Mouse (Mus musculus): ENCODE measurements around the gene Ch25h. TPM values are rescaled to one million over a fixed set of nuclear protein-coding genes. Genes with fewer than 3 reads are reported as not detected.

The Ch25h gene
- total RNA-seq, 2 experiments from 2014 or later = 0.25 TPM; not detected in 1

DNA sequence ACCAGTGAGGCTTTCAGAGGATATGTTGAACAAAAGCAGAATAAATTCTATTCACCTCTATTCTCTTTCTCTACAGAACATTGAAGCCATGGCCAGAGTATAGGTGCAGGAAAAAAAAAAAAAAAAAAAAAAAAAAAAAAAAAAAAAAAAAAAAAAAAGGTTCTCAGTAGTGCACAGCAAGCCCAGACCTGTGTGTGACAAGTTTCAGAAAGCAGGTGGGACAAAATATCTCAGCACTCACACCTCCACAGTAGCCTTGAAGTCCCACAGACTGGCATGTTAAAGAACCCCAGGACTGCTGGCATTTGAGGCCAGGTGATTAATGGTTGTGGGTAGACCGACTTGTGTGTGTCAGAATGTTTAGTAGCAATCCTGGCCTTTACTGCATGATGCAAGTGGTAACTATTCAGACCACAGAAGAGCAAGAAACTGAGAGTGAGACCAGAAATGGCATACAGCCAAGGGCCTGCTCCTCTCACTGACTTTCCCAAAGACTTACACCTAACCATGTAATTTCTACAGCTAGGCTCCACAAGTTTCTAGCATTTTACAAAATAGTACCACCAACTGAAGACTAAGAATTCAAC lies 24.1 kb downstream of the Ch25h start:
- TF ChIP-seq CTCF (conservative IDR thresholded peaks at IDR 0.05) = no peak
- DNase-seq (ENCODE audit: low spot score in 2 of 2) = no peak
- H3K4me3 ChIP-seq = no peak overlapping the region
- H3K27ac ChIP-seq = no peak overlapping the region

DNA sequence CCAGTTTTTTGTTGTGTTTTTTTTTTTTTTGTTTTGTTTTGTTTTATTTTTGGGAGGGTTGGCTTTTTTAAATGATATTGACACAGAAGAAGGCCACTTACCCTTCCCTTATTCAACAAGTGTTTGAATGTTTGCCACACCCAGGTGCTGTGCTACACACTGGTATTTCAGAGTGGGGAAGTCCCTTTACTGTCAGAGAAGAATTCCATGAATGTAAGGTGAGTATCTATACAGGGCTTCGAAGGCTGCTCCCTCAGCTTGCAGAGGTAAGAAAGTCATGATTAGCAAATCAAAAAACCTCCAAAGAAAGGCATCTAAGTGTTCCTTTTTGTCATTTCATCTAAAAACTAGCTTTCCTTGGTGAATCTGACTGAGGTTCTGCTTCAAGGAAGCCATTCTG lies 26.1 kb downstream of the Ch25h start:
- Histone ChIP-seq H3K27ac (no peak overlapping the region), H3K4me3 (no peak overlapping the region)
- no peak for TF ChIP-seq CTCF (conservative IDR thresholded peaks at IDR 0.05)
- DNase-seq (ENCODE audit: low spot score in 2 of 2) = no peak

DNA sequence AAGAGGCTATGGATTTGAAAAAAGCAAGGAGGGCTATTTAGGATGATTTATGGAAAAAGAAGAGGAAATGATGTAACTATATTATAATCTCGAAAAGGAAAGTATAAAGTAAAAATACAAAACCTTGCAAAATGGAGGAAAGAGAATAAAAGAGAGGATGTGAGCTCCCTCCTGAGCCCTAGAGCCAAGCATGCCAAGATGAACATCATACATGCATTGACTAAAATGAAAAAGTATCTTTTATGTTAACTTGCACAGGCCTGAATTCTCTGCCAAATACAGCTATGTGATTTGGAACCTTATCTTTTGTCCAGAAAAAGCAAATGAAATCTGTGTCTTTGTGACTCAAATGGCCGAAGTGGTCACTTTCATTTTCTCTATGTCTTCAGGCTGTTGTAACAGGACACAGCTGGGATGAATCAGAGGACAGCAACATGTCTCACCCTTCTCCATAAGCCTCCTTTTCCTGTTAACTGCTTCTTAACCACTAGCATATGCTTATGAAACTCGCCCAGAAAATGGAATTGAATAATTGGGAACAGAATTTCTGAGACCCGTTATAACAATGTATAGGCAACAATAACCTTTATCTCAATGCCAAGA lies 29.5 kb downstream of the Ch25h start:
- no peak for DNase-seq (ENCODE audit: low spot score in 2 of 2)
- TF ChIP-seq CTCF (conservative IDR thresholded peaks at IDR 0.05) = no peak
- Histone ChIP-seq H3K4me3 (no peak overlapping the region), H3K27ac (no peak overlapping the region)

DNA sequence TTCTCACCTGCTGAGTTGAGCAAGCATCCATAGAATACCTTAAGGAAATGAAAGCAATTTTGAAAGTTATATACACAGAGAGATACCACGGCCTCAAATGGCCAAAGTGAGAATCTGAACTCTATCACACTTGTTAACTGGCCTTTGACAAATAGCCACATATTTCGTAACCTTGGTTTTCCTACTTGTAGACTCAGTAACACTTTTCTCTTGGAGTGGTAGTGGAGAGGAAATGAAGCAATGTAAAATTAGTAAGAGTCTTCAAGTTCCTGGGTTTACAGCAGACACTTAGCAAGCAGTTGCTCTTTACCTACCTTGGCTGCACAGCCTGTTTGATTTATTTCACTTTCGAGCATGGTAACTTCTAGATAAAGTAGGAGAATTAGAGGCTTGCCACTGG lies 30.2 kb downstream of the Ch25h start:
- Histone ChIP-seq H3K4me3 (no peak overlapping the region), H3K27ac (no peak overlapping the region)
- no peak for DNase-seq (ENCODE audit: low spot score in 2 of 2)
- TF ChIP-seq CTCF (conservative IDR thresholded peaks at IDR 0.05) = no peak

DNA sequence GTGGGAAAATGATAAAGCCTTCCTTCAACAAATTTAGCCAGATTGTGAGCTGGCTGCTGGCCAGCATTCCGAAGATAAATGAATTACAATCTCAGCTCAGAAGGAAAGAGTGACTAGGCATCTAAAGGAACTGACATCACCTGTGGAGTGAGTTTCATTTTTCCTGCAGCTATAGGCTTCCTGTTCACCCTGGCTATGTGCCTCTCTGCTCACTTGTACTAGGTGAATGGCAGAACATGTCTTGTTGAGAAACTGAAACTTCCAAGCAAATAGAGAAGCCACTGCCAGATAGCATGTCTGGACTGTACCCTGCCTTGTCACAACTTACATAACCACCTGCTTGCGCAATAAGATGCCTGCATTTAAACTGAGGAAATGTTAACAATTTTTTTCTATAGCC lies 33.0 kb downstream of the Ch25h start:
- no peak for DNase-seq (ENCODE audit: low spot score in 2 of 2)
- Histone ChIP-seq H3K4me3 (no peak overlapping the region), H3K27ac (no peak overlapping the region)
- no peak for TF ChIP-seq CTCF (conservative IDR thresholded peaks at IDR 0.05)

DNA sequence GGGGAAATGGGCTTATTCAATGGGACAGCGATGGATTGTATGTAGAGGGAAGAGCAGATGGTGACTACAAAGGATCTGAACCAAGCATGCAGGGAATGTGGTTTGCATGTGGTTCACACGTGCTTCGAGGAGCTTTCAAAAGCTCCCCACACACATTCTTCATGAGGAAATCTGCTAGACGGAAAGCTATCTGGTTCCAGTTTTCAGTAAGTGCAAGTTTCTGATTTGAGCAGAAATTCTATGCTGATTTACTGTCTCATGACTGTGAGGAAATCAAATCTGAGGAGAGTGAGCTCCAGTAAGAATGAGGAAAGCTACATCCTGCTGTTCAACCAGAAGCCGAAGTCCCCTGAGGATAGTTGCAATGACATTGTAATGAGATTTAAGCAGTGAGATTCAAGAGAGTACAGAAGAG lies 39.8 kb downstream of the Ch25h start:
- no peak for DNase-seq (ENCODE audit: low spot score in 2 of 2)
- no peak overlapping the region for H3K27ac ChIP-seq
- H3K4me3 ChIP-seq = no peak overlapping the region
- TF ChIP-seq CTCF (conservative IDR thresholded peaks at IDR 0.05) = no peak

DNA sequence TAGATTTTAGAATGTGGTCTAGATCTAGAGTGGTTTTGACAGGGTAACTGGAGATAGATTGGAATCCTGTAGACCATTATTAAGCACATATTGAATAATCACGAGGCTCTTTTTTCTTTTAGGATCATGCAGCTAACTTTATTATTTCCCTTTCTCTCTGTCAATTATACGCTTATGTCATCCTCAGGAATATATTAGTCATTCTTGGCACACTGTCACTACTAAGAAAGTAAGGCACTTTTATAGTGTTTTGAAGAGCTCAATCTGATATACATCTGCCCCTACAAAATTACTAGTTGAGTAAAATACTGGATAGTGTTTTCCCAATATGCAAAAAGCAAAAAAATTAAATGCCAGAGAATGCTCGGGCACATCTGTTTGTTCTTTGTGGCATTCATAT lies 43.6 kb downstream of the Ch25h start:
- no peak for TF ChIP-seq CTCF (conservative IDR thresholded peaks at IDR 0.05)
- H3K27ac ChIP-seq = no peak overlapping the region
- no peak for DNase-seq (ENCODE audit: low spot score in 2 of 2)
- no peak overlapping the region for H3K4me3 ChIP-seq

DNA sequence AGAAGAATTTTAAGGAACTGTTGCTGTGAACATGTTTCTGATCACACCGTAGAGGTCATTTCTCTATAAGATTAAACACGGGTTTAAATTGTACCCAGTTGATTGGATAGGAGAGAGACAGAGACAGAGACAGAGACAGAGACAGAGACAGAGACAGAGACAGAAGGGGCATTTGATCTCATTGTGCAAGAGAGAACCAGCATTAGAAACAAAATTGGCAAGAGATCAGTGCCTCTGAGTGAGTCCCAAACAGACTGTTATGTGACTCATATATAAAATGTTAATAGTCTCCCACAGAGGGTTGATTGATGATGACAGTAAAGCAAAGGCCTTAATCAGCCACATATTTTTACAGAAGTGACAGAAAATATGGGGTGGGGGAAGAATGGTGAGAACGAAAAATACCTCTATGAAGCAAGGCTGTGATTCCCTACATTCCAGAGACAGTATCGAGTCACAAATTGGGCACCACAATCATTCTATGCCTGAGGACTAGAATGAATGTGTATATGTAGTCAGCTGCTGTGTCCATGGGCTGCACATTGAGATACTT lies 51.1 kb downstream of the Ch25h start:
- Histone ChIP-seq H3K4me3 (no peak overlapping the region), H3K27ac (no peak overlapping the region)
- TF ChIP-seq CTCF (conservative IDR thresholded peaks at IDR 0.05) = no peak
- DNase-seq (ENCODE audit: low spot score in 2 of 2) = peak in 1 of 2 experiments; percentile 5

Other genes starting within 250 kb of the Ch25h start
- gene Acta2, start 219.6 kb downstream of the Ch25h start, total RNA-seq (2021) = 10 to 100 TPM; 12.2 to 18.3 TPM
- 1 to 10 TPM; 1.5 to 2.9 TPM for gene Fas, start 184.5 kb downstream of the Ch25h start, total RNA-seq (2021)
- 10 to 100 TPM; 16.6 to 20.0 TPM for gene Lipa, start 52.3 kb upstream of the Ch25h start, total RNA-seq (2021)
- gene Ifit2, start 75.5 kb upstream of the Ch25h start, total RNA-seq (2021) = 1 to 10 TPM; 4.4 to 5.6 TPM
- gene Ifit3, start 108.4 kb upstream of the Ch25h start, total RNA-seq (2021) = 1 to 10 TPM; 1.9 to 4.0 TPM
- 1 to 10 TPM; 1.3 to 1.9 TPM for gene Ifit1bl1, start 126.8 kb upstream of the Ch25h start, total RNA-seq (2021)
- gene Ifit3b, start 132.8 kb upstream of the Ch25h start, total RNA-seq (2021) = 1 to 10 TPM; 1.0 to 1.7 TPM
- under 1 TPM; 0.27 to 0.38 TPM for gene Ifit1bl2, start 165.6 kb upstream of the Ch25h start, total RNA-seq (2021)
- 1 to 10 TPM in 1 of 2 experiments, under 1 TPM in 1; 0.59 to 1.2 TPM for gene Ifit1, start 165.7 kb upstream of the Ch25h start, total RNA-seq (2021)

All from layer of hippocampus, adult 2 months (tissue).